Mouse (Mus musculus) small intestine, adult 2 months (tissue): ENCODE results near the gene Bcl11a. TPM values are rescaled to one million over a fixed set of nuclear protein-coding genes. Genes with fewer than 3 reads are reported as not detected.

Experiments
- H3K27ac ChIP-seq: fragments of 200-500 bp; 2 replicates; pipeline ENCODE4 v1.5.1; 2012; ENCODE audit warnings: low read depth, low read length, control low read depth, inconsistent platforms; ENCODE audit not compliant: insufficient read depth
- H3K27me3 ChIP-seq: fragments of 200-500 bp; 2 replicates; pipeline ENCODE4 v1.6.1; 2012; ENCODE audit warnings: mild to moderate bottlenecking, moderate library complexity, low read length, inconsistent platforms; ENCODE audit not compliant: control insufficient read depth, insufficient read depth
- H3K36me3 ChIP-seq: fragments of 200-500 bp; 2 replicates; pipeline ENCODE4 v1.6.1; 2012; ENCODE audit warnings: mild to moderate bottlenecking, low read length, control low read depth, inconsistent platforms; ENCODE audit not compliant: control insufficient read depth, insufficient read depth
- H3K4me1 ChIP-seq: fragments of 200-500 bp; 2 replicates; pipeline ENCODE4 v1.6.1; 2012; ENCODE audit warnings: low read length, inconsistent platforms, mixed read lengths; ENCODE audit not compliant: control insufficient read depth, insufficient read depth, insufficient read length
- H3K4me3 ChIP-seq: fragments of 200-500 bp; 2 replicates; pipeline ENCODE4 v1.5.1; 2012; ENCODE audit warnings: low read depth, mild to moderate bottlenecking, control low read depth, inconsistent platforms, low read length, moderate library complexity
- CTCF ChIP-seq: fragments of 200-500 bp; IDR thresholded peaks from 2 replicates; pipeline ENCODE4 v1.5.1; 2012; ENCODE audit warnings: low read depth, mild to moderate bottlenecking, control low read depth, inconsistent platforms, low read length, moderate library complexity, mixed read lengths; ENCODE audit not compliant: insufficient replicate concordance, insufficient read length; ENCODE audit errors: extremely low read depth
- POLR2A ChIP-seq: fragments of 200-500 bp; IDR thresholded peaks from 2 replicates; pipeline ENCODE4 v1.6.1; 2012; ENCODE audit warnings: low read depth, mild to moderate bottlenecking, control low read depth, inconsistent platforms, low read length, moderate library complexity
- WGBS: fragments of 180-500 bp; shearing (Covaris S2); methylation state at CpG from one replicate; pipeline ENCODE4 v1.1.7; 2018; 5-methylcytosine and 5-hydroxymethylcytosine counted together
- polyA plus RNA-seq: library from polyadenylated mRNA; depleted of rRNA; stranded (reverse); fragments of >200 nt; gene quantifications from 2 replicates; pipeline ENCODE4 v1.2.3, GENCODE M21; 2012

The Bcl11a gene
- polyA plus RNA-seq, 1 experiment = 3.7 TPM

- TF ChIP-seq POLR2A (no peak), CTCF (no peak)
- WGBS = 28% methylated on average over 5 of the region's 5 CpGs
- H3K4me1 ChIP-seq = no peaks in the 10 kb centered on the region
- H3K27me3 ChIP-seq = 0 out of 2 replicates have a peak, but pooled peaks cover 2% of the 10 kb centered on the region
- no peak overlapping the region for H3K4me3 ChIP-seq
- H3K27ac ChIP-seq = no peak overlapping the region
- no peaks in the 10 kb centered on the region for H3K36me3 ChIP-seq
Observed at GRCm38 (mm10) chr11:24060428-24060827, 17.4 kb upstream of the Bcl11a start.

- H3K4me3 ChIP-seq = no peak overlapping the region; the same call in 1 of the 2 replicates
- 2% methylated on average over 14 of the region's 14 CpGs for WGBS
- TF ChIP-seq POLR2A (no peak), CTCF (no peak)
Observed at GRCm38 (mm10) chr11:24061819-24062218, 16.0 kb upstream of the Bcl11a start.

GRCm38 (mm10) chr11:24062495-24063096, 15.3 kb upstream of the Bcl11a start:
- Histone ChIP-seq H3K27ac (no peak overlapping the region), H3K4me1 (no peaks in the 10 kb centered on the region), H3K36me3 (no peaks in the 10 kb centered on the region), H3K4me3 (no peak overlapping the region), H3K27me3 (0 out of 2 replicates have a peak, but pooled peaks cover 2% of the 10 kb centered on the region)
- TF ChIP-seq POLR2A (no peak), CTCF (no peak)
- WGBS = 49% methylated on average over 9 of the region's 9 CpGs

More at GRCm38 (mm10) chr11:24061819-24062218, 16.0 kb upstream of the Bcl11a start:
- Histone ChIP-seq H3K36me3 (no peaks in the 10 kb centered on the region), H3K27ac (no peak overlapping the region), H3K4me1 (no peaks in the 10 kb centered on the region), H3K27me3 (0 out of 2 replicates have a peak, but pooled peaks cover 2% of the 10 kb centered on the region)

DNA sequence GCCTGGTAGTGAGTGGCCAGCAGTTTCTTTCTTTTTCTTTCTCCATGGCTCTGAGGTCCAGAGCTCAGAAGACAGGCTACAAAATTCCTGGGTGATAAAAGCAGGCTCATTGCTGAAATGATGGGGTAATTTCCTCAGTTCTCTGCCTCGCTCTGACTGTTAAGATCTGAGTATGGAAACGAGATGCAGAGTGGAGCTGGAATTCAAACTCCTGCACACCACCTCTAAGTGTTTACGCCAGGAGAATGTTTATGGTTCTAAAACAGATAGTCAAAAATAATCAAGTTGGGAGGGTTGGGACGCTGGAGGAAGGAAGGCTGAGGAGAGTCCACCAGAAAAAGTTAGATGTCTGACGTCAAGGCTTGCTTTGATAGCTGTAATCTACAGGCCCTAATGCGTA, 13.6 kb upstream of the Bcl11a start:
- 0 out of 2 replicates have a peak, but pooled peaks cover 2% of the 10 kb centered on the region for H3K27me3 ChIP-seq
- H3K4me3 ChIP-seq = no peak overlapping the region
- no peak overlapping the region for H3K27ac ChIP-seq
- H3K4me1 ChIP-seq = no peaks in the 10 kb centered on the region
- WGBS = 78% methylated on average over 6 of the region's 6 CpGs
- H3K36me3 ChIP-seq = no peaks in the 10 kb centered on the region
- TF ChIP-seq CTCF (no peak), POLR2A (no peak)

DNA sequence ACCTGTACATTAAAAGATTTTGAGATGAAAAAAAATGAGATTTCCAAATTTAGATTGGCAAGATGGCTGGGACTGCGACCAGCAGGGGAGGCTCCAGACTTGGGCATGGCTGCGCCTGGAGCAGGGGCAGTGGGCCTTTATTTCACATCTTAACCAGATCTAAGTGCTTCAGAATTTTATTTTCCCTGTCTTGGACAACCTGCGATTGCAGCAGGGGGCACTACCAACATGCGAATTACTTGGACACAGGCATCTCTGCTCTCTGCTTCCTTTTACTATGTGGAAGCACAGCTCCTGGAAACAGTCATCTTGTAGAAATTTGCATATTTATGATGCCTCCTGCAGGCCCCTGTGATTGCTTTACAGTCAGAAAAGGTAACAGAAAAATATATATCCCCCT, 12.5 kb upstream of the Bcl11a start:
- Histone ChIP-seq H3K27ac (no peak overlapping the region), H3K36me3 (no peaks in the 10 kb centered on the region), H3K4me3 (no peak overlapping the region), H3K4me1 (no peaks in the 10 kb centered on the region), H3K27me3 (0 out of 2 replicates have a peak, but pooled peaks cover 2% of the 10 kb centered on the region)
- no peak for TF ChIP-seq CTCF
- no peak for TF ChIP-seq POLR2A
- 59% methylated on average over 4 of the region's 4 CpGs for WGBS

DNA sequence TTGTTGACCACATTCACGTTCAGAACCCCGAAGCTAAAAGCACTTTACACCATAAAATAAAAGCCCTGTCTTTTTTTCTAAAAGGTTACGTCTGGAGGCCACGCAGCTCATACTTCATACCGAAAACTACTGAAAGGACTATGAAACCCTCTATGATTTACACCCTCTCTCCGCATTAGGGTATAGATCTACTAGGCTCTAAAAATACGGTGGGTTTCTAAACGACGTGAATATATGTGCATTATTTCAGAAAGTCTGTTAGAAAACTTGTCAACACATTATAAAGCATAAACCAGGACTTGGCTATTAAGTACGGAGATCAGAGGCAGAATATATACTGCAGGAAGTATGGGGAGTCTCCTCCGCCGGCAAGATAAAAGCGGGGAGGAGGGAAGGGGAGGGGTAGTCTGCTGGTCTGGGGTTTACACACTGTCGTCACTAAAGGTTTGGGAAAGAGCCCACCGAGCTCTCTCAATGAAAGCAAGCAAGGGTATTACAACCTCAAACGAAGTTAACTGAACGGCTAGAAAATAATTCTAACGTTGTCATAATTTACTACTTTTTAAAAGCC, 3.8 kb upstream of the Bcl11a start:
- Histone ChIP-seq H3K4me3 (peak overlapping the region; percentile 23; the same call in 1 of the 2 replicates), H3K4me1 (peaks cover 3% of the 10 kb centered on the region; the same call in 1 of the 2 replicates), H3K27me3 (peaks cover 10% of the 10 kb centered on the region; the same call in 1 of the 2 replicates), H3K36me3 (no peaks in the 10 kb centered on the region), H3K27ac (no peak overlapping the region)
- no peak for TF ChIP-seq CTCF
- TF ChIP-seq POLR2A = no peak
- 9% methylated on average over 18 of the region's 18 CpGs for WGBS

GRCm38 (mm10) chr11:24074634-24075104, 3.2 kb upstream of the Bcl11a start, which contains the start of gene A830031A19Rik:
Gene A830031A19Rik, minus strand, starts transcription at chr11:24075054.
- Histone ChIP-seq H3K27me3 (peaks cover 11% of the 10 kb centered on the region; the same call in 1 of the 2 replicates), H3K4me1 (peaks cover 3% of the 10 kb centered on the region; the same call in 1 of the 2 replicates), H3K36me3 (no peaks in the 10 kb centered on the region), H3K27ac (no peak within 1 kb of the TSS), H3K4me3 (peak within 1 kb of the TSS; percentile 87)
- WGBS = under 1% methylated on average over 11 of the region's 11 CpGs
- no peak for TF ChIP-seq POLR2A
